Mouse (Mus musculus) kidney, embryonic 15.5 days (tissue): ENCODE measurements around the gene Pcolce. TPM values are rescaled to one million over a fixed set of nuclear protein-coding genes. Genes with fewer than 3 reads are reported as not detected.

Experiments used
- ATAC-seq: fragments of 200-750 bp; cut with Nextera tagmentation; replicated peaks from 2 replicates; pipeline ENCODE4 v1.8.0; 2017; ENCODE audit warnings: moderate TSS enrichment; ENCODE audit not compliant: low FRiP score
- H3K27ac ChIP-seq: fragments of 300-500 bp; sonication (generic); 2 replicates; pipeline ENCODE4 v1.5.1; 2015; ENCODE audit warnings: mild to moderate bottlenecking, inconsistent platforms
- H3K27me3 ChIP-seq: fragments of 300-500 bp; sonication (generic); 2 replicates; pipeline ENCODE4 v1.6.1; 2015; ENCODE audit warnings: inconsistent platforms
- H3K36me3 ChIP-seq: fragments of 300-500 bp; sonication (generic); 2 replicates; pipeline ENCODE4 v1.6.1; 2015; ENCODE audit warnings: inconsistent platforms
- H3K4me1 ChIP-seq: fragments of 300-500 bp; sonication (generic); 2 replicates; pipeline ENCODE4 v1.6.1; 2015; ENCODE audit warnings: inconsistent platforms
- H3K4me2 ChIP-seq: fragments of 300-500 bp; sonication (generic); 2 replicates; pipeline ENCODE4 v1.6.1; 2015; ENCODE audit warnings: moderate library complexity, mild to moderate bottlenecking, inconsistent platforms
- H3K4me3 ChIP-seq: fragments of 300-500 bp; sonication (generic); replicated peaks from 2 replicates; pipeline ENCODE4 v1.5.1; 2015; ENCODE audit warnings: mild to moderate bottlenecking, inconsistent platforms
- H3K9ac ChIP-seq: fragments of 300-500 bp; sonication (generic); 2 replicates; pipeline ENCODE4 v1.6.1; 2015; ENCODE audit warnings: mild to moderate bottlenecking, inconsistent platforms
- H3K9me3 ChIP-seq: fragments of 300-500 bp; sonication (generic); replicated peaks from 2 replicates; pipeline ENCODE4 v1.6.1; 2016; ENCODE audit warnings: inconsistent platforms
- WGBS: fragments of 180-500 bp; shearing (Covaris S2); methylation state at CpG from one replicate; pipeline ENCODE4 v1.1.7; 2015; ENCODE audit warnings: mixed read lengths; 5-methylcytosine and 5-hydroxymethylcytosine counted together
- polyA plus RNA-seq: library from polyadenylated mRNA; unstranded; fragments of >200 nt; fragmentation: Nextera tagmentation; extraction: Ambion mirVana; gene quantifications from 2 replicates; pipeline ENCODE4 v1.2.1, GENCODE M21; 2015

Pcolce gene
- polyA plus RNA-seq, 1 experiment from 2014 or later, result 139 TPM

- no peak for ATAC-seq
- Histone ChIP-seq H3K4me1 (peaks cover 62% of the 10 kb centered on the region), H3K36me3 (peaks cover 30% of the 10 kb centered on the region), H3K9ac (no peak overlapping the region), H3K9me3 (no peaks in the 10 kb centered on the region), H3K27ac (0 out of 2 replicates have a peak overlapping the region, but pooled peaks have one; percentile 37), H3K4me3 (peak overlapping the region; percentile 38), H3K27me3 (peaks cover 26% of the 10 kb centered on the region), H3K4me2 (peak overlapping the region; percentile 63)
- WGBS, result 2% methylated on average over 44 of the region's 44 CpGs
These were observed 31.6 kb upstream of the Pcolce start for GRCm38 (mm10) chr5:137645091-137645651.

GRCm38 (mm10) chr5:137644484-137644883 lies 30.9 kb upstream of the Pcolce start:
- Histone ChIP-seq H3K4me2 (no peak overlapping the region), H3K4me1 (peaks cover 55% of the 10 kb centered on the region), H3K27me3 (peaks cover 26% of the 10 kb centered on the region), H3K36me3 (peaks cover 37% of the 10 kb centered on the region), H3K9ac (no peak overlapping the region), H3K9me3 (no peaks in the 10 kb centered on the region), H3K4me3 (no peak overlapping the region), H3K27ac (no peak overlapping the region)
- WGBS, result 42% methylated on average over 19 of the region's 19 CpGs
- no peak for ATAC-seq

- WGBS, result 49% methylated on average over 4 of the region's 4 CpGs
- H3K27me3 ChIP-seq, result peaks cover 26% of the 10 kb centered on the region
- no peaks in the 10 kb centered on the region for H3K9me3 ChIP-seq
- no peak overlapping the region for H3K27ac ChIP-seq
- no peak for ATAC-seq
- H3K4me1 ChIP-seq, result peaks cover 39% of the 10 kb centered on the region
- H3K9ac ChIP-seq, result no peak overlapping the region
- H3K4me2 ChIP-seq, result no peak overlapping the region
- no peak overlapping the region for H3K4me3 ChIP-seq
- peaks cover 53% of the 10 kb centered on the region for H3K36me3 ChIP-seq
These were observed 29.3 kb upstream of the Pcolce start for GRCm38 (mm10) chr5:137642886-137643285.

- Histone ChIP-seq H3K9ac (no peak within 1 kb of the TSS), H3K36me3 (peaks cover 72% of the 10 kb centered on the region), H3K9me3 (no peaks in the 10 kb centered on the region), H3K4me2 (no peak within 1 kb of the TSS), H3K4me3 (no peak within 1 kb of the TSS), H3K4me1 (peaks cover 29% of the 10 kb centered on the region), H3K27ac (no peak within 1 kb of the TSS), H3K27me3 (peaks cover 24% of the 10 kb centered on the region)
- no peak for ATAC-seq
- 91% methylated on average over 19 of the region's 19 CpGs for WGBS
These were observed 27.5 kb upstream of the Pcolce start, which contains the start of gene Sap25 for GRCm38 (mm10) chr5:137641054-137641453. Sap25 (plus strand) TSS chr5:137641334.

DNA sequence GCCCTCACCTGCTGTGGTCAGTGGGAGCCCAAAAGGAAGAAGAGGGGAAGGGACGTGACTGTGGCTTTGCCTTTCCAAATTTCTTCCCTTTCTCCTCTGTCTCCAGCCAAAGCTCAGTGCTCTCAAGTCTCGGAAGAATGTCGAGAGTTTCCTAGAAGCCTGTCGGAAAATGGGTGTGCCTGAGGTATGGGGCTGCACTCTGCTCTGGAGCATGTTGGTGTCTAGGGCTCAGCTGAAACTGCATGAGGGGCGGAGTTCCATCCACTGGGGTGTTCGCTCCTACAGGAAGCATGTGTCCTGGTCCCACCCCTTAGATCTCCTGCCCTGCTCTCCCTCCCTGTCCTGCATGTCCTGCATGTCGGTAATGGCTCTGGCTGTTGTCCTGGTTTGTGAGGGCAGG lies 25.9 kb upstream of the Pcolce start:
- 0 out of 2 replicates have a peak, but pooled peaks cover 13% of the 10 kb centered on the region for H3K4me1 ChIP-seq
- H3K27ac ChIP-seq, result no peak overlapping the region
- peaks cover 87% of the 10 kb centered on the region for H3K36me3 ChIP-seq
- no peaks in the 10 kb centered on the region for H3K9me3 ChIP-seq
- no peak overlapping the region for H3K4me2 ChIP-seq
- H3K27me3 ChIP-seq, result peaks cover 11% of the 10 kb centered on the region
- H3K9ac ChIP-seq, result no peak overlapping the region
- no peak for ATAC-seq
- 80% methylated on average over 7 of the region's 7 CpGs for WGBS
- H3K4me3 ChIP-seq, result no peak overlapping the region

GRCm38 (mm10) chr5:137633397-137634084 lies 20.0 kb upstream of the Pcolce start:
- Histone ChIP-seq H3K4me1 (peaks cover 44% of the 10 kb centered on the region), H3K4me3 (no peak overlapping the region), H3K9me3 (no peaks in the 10 kb centered on the region), H3K27ac (0 out of 2 replicates have a peak overlapping the region, but pooled peaks have one; percentile 32), H3K36me3 (peaks cover 61% of the 10 kb centered on the region), H3K4me2 (no peak overlapping the region), H3K27me3 (no peaks in the 10 kb centered on the region), H3K9ac (no peak overlapping the region)
- 82% methylated on average over 12 of the region's 12 CpGs for WGBS
- ATAC-seq, result no peak

GRCm38 (mm10) chr5:137631591-137631990 lies 18.0 kb upstream of the Pcolce start:
- Histone ChIP-seq H3K36me3 (peaks cover 42% of the 10 kb centered on the region), H3K27ac (peak overlapping the region; percentile 99), H3K4me2 (peak overlapping the region; percentile 76), H3K9me3 (no peaks in the 10 kb centered on the region), H3K4me3 (peak overlapping the region; percentile 82), H3K27me3 (no peaks in the 10 kb centered on the region), H3K4me1 (peaks cover 56% of the 10 kb centered on the region), H3K9ac (peak overlapping the region; percentile 80; the same call in 1 of the 2 replicates)
- ATAC-seq, result no peak
- WGBS, result 56% methylated on average over 4 of the region's 4 CpGs

GRCm38 (mm10) chr5:137631171-137631570 lies 17.6 kb upstream of the Pcolce start:
- ATAC-seq, result no peak
- Histone ChIP-seq H3K4me1 (peaks cover 56% of the 10 kb centered on the region), H3K9me3 (no peaks in the 10 kb centered on the region), H3K4me3 (peak overlapping the region; percentile 82), H3K27me3 (no peaks in the 10 kb centered on the region), H3K36me3 (peaks cover 38% of the 10 kb centered on the region), H3K4me2 (peak overlapping the region; percentile 76), H3K27ac (peak overlapping the region; percentile 99), H3K9ac (peak overlapping the region; percentile 80)
- WGBS, result 33% methylated on average over 9 of the region's 9 CpGs

DNA sequence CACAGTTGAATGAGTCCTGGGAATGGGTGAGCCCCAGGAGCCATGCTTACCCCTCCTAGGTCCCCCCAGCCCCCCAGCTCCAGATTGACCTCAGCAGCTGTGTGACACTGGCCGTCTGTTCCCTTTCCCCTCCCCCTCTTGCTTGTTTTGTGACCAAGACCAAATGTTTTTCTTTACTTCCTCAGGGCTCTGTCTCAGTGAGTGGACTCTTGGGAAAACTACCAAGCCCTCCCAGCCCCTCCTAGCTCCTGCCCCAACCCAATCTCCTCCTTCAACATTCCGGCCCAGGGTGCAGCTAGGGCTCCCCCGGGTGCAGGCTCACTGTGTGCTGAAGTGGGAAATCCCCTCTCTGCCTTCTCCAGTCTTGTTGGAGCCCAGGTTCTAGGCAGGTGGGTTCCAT lies 17.0 kb upstream of the Pcolce start:
- Histone ChIP-seq H3K4me1 (peaks cover 56% of the 10 kb centered on the region), H3K27me3 (no peaks in the 10 kb centered on the region), H3K9me3 (no peaks in the 10 kb centered on the region), H3K4me2 (peak overlapping the region; percentile 76), H3K4me3 (peak overlapping the region; percentile 82), H3K36me3 (peaks cover 32% of the 10 kb centered on the region), H3K9ac (peak overlapping the region; percentile 80), H3K27ac (peak overlapping the region; percentile 99)
- peak; percentile 7; the same call in 1 of the 2 replicates for ATAC-seq
- WGBS, result 6% methylated on average over 3 of the region's 3 CpGs

DNA sequence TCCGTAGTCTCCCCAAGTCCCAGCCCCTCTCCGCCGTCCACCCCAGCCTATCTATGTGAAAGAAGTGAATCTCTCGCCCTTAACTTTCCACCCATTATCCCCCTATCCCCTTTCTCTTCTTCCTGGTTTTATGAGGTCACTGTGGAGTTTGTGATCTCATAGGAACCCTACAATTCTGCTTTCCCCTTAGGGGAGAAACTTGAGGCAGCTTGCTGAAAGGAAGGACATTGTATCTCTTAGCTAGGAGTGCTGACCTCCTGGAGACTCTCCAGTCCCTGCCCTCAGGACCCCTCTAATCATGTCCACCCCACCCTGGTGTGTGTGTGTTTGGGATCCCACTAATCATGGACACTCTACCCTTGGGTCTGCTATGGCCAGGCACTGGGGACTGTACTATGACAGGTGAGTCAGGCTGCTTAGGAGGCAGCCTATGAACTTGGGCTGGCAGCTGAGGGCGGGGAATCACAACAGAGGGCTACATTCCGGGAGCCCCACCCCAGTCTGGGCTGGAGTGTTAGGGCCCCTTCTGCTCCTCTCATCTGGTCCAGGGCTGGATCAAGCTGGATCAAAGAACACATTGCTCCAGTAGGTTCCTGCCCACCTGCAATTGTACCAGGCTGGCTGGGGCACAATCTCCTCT lies 16.4 kb upstream of the Pcolce start:
- Histone ChIP-seq H3K9ac (peak overlapping the region; percentile 80), H3K27me3 (no peaks in the 10 kb centered on the region), H3K4me1 (peaks cover 58% of the 10 kb centered on the region), H3K4me3 (peak overlapping the region; percentile 82), H3K27ac (peak overlapping the region; percentile 99), H3K4me2 (peak overlapping the region; percentile 76), H3K9me3 (no peaks in the 10 kb centered on the region), H3K36me3 (peaks cover 26% of the 10 kb centered on the region)
- peak; percentile 19 for ATAC-seq
- 7% methylated on average over 6 of the region's 6 CpGs for WGBS

DNA sequence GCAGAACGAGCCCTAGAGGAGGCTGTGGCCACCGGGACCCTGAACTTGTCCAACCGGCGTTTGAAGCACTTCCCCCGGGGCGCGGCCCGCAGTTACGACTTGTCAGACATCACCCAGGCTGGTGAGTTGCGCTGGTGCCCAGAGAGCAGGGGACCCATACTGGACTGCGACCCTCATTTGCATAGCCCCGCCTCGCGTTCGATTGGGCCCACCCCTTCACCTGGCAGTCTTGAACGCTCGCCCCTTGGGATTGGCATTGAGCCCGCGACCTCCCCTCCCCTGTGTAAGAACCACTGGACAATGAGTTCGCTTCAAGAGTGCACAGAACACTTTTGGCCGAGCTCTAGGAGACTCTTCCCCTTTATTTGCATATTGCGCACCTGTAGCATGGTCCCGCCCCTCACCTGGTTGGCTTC lies 15.7 kb upstream of the Pcolce start:
- H3K9me3 ChIP-seq, result no peaks in the 10 kb centered on the region
- H3K27ac ChIP-seq, result peak overlapping the region; percentile 99
- peak; percentile 60 for ATAC-seq
- H3K4me3 ChIP-seq, result peak overlapping the region; percentile 82
- WGBS, result 0% methylated on average over 23 of the region's 23 CpGs
- H3K27me3 ChIP-seq, result no peaks in the 10 kb centered on the region
- peaks cover 20% of the 10 kb centered on the region for H3K36me3 ChIP-seq
- H3K4me2 ChIP-seq, result peak overlapping the region; percentile 76
- H3K4me1 ChIP-seq, result peaks cover 62% of the 10 kb centered on the region
- peak overlapping the region; percentile 80 for H3K9ac ChIP-seq
